Mouse (Mus musculus) adrenal gland, adult (tissue): ENCODE measurements around the gene Amigo1.

Experiments used
- DNase-seq, 2 experiments: peaks; one replicate each; pipeline ENCODE4 v3.0.0; 2022 to 2023; ENCODE audit warnings: low spot score in 1 of 2; ENCODE audit not compliant: inconsistent age in 2 of 2

Amigo1 gene

GRCm38 (mm10) chr3:108186098-108187047 lies at the start of gene Amigo1:
Amigo1 (plus strand) TSS chr3:108186335.
- peak; percentile 74 to 91 for DNase-seq

GRCm38 (mm10) chr3:108139113-108139512 lies 47.0 kb upstream of the Amigo1 start:
- no peak for DNase-seq

- DNase-seq: peak in 1 of 2 experiments; percentile 23
These were observed 45.3 kb upstream of the Amigo1 start for GRCm38 (mm10) chr3:108140786-108141185.

- peak; percentile 93 to 97 for DNase-seq
These were observed 40.3 kb upstream of the Amigo1 start, which contains the start of gene Gnai3 for GRCm38 (mm10) chr3:108145534-108146445. Gnai3 (minus strand) TSS chr3:108146146.

- DNase-seq: no peak
These were observed 39.5 kb upstream of the Amigo1 start for GRCm38 (mm10) chr3:108146671-108147070.

GRCm38 (mm10) chr3:108147386-108148235 lies 38.5 kb upstream of the Amigo1 start:
- DNase-seq: peak; percentile 87 to 95

- DNase-seq: no peak
These were observed 33.8 kb upstream of the Amigo1 start for GRCm38 (mm10) chr3:108152290-108152689.

- peak in 1 of 2 experiments; percentile 30 for DNase-seq
These were observed 31.5 kb upstream of the Amigo1 start, which contains the start of gene Gpr61 for GRCm38 (mm10) chr3:108154656-108155055. Gpr61 (minus strand) TSS chr3:108154882.

GRCm38 (mm10) chr3:108158383-108159037 lies 27.6 kb upstream of the Amigo1 start:
- DNase-seq: peak in 1 of 2 experiments; percentile 32

GRCm38 (mm10) chr3:108164091-108164490 lies 22.0 kb upstream of the Amigo1 start:
- no peak for DNase-seq

GRCm38 (mm10) chr3:108164807-108165206 lies 21.3 kb upstream of the Amigo1 start:
- peak; percentile 78 to 95 for DNase-seq

GRCm38 (mm10) chr3:108165532-108166315 lies 20.4 kb upstream of the Amigo1 start:
- peak in 1 of 2 experiments; percentile 34 for DNase-seq

- peak in 1 of 2 experiments; percentile 59 for DNase-seq
These were observed 19.5 kb upstream of the Amigo1 start for GRCm38 (mm10) chr3:108166486-108167211.

- peak in 1 of 2 experiments; percentile 38 for DNase-seq
These were observed 18.6 kb upstream of the Amigo1 start for GRCm38 (mm10) chr3:108167499-108167898.

- no peak for DNase-seq
These were observed 16.9 kb upstream of the Amigo1 start for GRCm38 (mm10) chr3:108169199-108169598.

GRCm38 (mm10) chr3:108174672-108175531 lies 11.2 kb upstream of the Amigo1 start:
- peak; percentile 79 to 88 for DNase-seq
